Mouse (Mus musculus): ENCODE data around the gene Fam196b. TPM values are rescaled to one million over a fixed set of nuclear protein-coding genes. Genes with fewer than 3 reads are reported as not detected.

The Fam196b gene
- polyA plus RNA-seq, 1 experiment, result not detected

DNA sequence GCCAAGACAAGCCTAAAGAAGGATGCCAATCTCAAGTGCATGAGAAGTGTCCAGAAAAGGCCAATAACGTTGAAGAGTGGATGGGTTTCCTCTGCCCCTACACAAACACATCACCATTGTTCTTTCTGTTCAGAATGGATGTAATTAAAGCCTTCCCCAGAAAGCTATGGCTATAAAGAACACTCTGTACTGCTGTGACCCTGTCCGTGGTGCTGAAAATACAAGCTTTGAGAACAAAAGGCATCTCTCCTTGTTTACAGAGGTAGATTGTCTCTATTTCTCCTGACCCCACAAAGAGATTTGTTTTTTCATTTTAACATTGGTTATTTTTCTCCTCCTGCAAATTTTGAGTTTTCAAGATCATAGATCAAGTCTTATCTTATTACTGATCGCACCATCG lies 133.3 kb downstream of the Fam196b start:
- no peak for TF ChIP-seq GATA1 (IDR thresholded peaks at IDR 0.05; ENCODE audit: low read length)
- no peak for TF ChIP-seq TAL1 (IDR thresholded peaks at IDR 0.05; ENCODE audit: low read length)
- H3K36me3 ChIP-seq (ENCODE audit: control insufficient read depth), result no peaks in the 10 kb centered on the region

DNA sequence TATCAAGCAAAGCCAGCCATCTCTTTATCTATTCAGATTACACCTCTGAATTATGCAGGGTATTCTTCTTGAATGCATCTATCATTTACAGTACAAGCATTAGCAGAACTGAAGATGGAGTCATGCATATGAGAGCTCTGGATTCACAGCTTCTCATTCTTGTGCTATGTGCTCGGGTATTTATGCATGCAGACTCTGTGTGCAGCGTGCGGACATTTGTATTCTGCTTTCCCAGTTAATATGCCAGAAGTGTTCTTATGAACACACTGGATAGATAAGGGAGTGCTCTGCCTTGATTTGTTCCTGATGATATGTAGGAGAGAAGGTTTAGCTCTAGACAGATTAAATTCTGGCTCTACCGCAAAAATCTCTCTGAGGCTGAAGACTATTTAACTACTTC lies 135.3 kb downstream of the Fam196b start:
- no peak overlapping the region for H3K4me3 ChIP-seq (replicated peaks)
- no peaks in the 10 kb centered on the region for H3K36me3 ChIP-seq (ENCODE audit: control insufficient read depth)
- no peak for TF ChIP-seq GATA1 (IDR thresholded peaks at IDR 0.05; ENCODE audit: low read length)
- no peak for TF ChIP-seq TAL1 (IDR thresholded peaks at IDR 0.05; ENCODE audit: low read length)
- H3K27me3 ChIP-seq (ENCODE audit: control insufficient read depth), result no peaks in the 10 kb centered on the region
- H3K9me3 ChIP-seq (ENCODE audit: control insufficient read depth, low read length), result no peaks in the 10 kb centered on the region
- no peaks in the 10 kb centered on the region for H3K4me1 ChIP-seq (ENCODE audit: control insufficient read depth)

More for the DNA sequence above, 133.3 kb downstream of the Fam196b start:
- no peaks in the 10 kb centered on the region for H3K27me3 ChIP-seq (ENCODE audit: control insufficient read depth)
- H3K9me3 ChIP-seq (ENCODE audit: control insufficient read depth, low read length), result no peaks in the 10 kb centered on the region
- no peak overlapping the region for H3K4me3 ChIP-seq (replicated peaks)
- H3K4me1 ChIP-seq (ENCODE audit: control insufficient read depth), result no peaks in the 10 kb centered on the region

DNA sequence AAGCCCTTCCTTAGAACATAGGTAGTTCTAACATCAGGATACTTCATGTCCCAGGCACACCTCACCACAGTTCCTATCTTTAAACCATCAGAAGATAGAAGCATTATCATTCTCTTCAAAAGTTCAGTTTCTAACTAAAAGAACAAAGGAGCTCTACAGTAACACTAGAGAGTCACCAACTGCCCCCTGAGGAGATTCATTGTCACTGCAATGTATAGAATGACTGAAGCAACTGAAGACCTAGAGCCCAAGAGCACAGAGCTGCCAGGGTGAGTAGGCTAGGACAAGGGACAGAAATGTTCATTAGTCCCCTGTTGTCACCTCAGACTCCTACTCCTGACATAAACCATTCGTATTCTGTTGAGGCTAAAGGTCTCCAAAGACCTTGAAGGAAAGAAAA lies 152.4 kb downstream of the Fam196b start:
- Histone ChIP-seq H3K4me3 (replicated peaks) (no peak overlapping the region), H3K9me3 (ENCODE audit: control insufficient read depth, low read length) (no peaks in the 10 kb centered on the region), H3K4me1 (ENCODE audit: control insufficient read depth) (no peaks in the 10 kb centered on the region), H3K36me3 (ENCODE audit: control insufficient read depth) (no peaks in the 10 kb centered on the region), H3K27me3 (ENCODE audit: control insufficient read depth) (no peaks in the 10 kb centered on the region)
- TF ChIP-seq GATA1 (IDR thresholded peaks at IDR 0.05; ENCODE audit: low read length) (no peak), TAL1 (IDR thresholded peaks at IDR 0.05; ENCODE audit: low read length) (no peak)

DNA sequence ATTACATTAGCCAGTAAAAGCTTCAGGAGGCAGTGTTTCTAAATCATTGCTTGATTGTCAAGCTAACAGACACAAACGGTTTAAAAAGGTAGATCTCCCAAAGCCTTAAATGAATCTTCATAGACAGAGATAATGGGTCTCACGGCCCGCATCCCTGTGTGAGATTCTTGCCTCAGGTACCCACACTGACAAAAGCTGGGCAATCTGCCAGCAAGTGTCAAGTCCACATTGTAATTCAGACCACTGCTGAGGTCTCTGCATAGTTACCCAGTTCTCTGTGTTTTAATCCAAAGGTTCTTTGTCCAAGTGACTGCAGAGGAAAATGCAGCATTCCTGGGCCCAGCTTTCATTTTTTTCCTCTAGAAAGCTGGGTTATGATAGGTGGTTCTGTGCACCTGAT lies 153.9 kb downstream of the Fam196b start:
- Histone ChIP-seq H3K9me3 (ENCODE audit: control insufficient read depth, low read length) (no peaks in the 10 kb centered on the region), H3K36me3 (ENCODE audit: control insufficient read depth) (no peaks in the 10 kb centered on the region), H3K27me3 (ENCODE audit: control insufficient read depth) (no peaks in the 10 kb centered on the region), H3K4me3 (replicated peaks) (no peak overlapping the region), H3K4me1 (ENCODE audit: control insufficient read depth) (no peaks in the 10 kb centered on the region)
- TF ChIP-seq TAL1 (IDR thresholded peaks at IDR 0.05; ENCODE audit: low read length), result no peak
- TF ChIP-seq GATA1 (IDR thresholded peaks at IDR 0.05; ENCODE audit: low read length), result no peak

DNA sequence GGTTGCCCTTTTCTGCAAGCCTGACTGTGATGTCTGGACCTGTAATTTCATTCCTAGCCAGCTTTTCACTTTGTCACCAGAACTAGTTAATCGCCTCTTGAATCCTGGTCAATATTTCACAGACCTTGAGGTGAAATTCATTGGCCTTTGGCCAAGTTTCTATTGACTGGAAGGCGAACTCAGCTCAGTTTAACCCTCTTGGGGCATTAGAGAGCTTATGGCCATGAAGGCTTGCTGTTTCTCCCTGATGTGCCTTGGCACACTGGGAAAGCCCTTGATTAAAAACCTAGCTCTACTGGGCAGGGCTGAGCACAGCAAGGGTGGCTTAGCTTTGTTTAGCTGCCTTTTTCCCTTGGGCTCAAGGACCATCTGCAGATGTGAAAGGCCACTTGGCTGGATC lies 155.2 kb downstream of the Fam196b start:
- TF ChIP-seq TAL1 (IDR thresholded peaks at IDR 0.05; ENCODE audit: low read length) (no peak), GATA1 (IDR thresholded peaks at IDR 0.05; ENCODE audit: low read length) (no peak)
- Histone ChIP-seq H3K27me3 (ENCODE audit: control insufficient read depth) (no peaks in the 10 kb centered on the region), H3K4me1 (ENCODE audit: control insufficient read depth) (no peaks in the 10 kb centered on the region)

More for the DNA sequence above, 155.2 kb downstream of the Fam196b start:
- H3K4me3 ChIP-seq (replicated peaks), result no peak overlapping the region
- H3K36me3 ChIP-seq (ENCODE audit: control insufficient read depth), result no peaks in the 10 kb centered on the region
- H3K9me3 ChIP-seq (ENCODE audit: control insufficient read depth, low read length), result no peaks in the 10 kb centered on the region

Other genes with a start within 250 kb of the Fam196b start
- gene 4930469K13Rik, start 216.3 kb upstream of the Fam196b start, polyA plus RNA-seq (2012), result not detected in 2 replicates
- 0.02 TPM in 1 of 2 replicates, not detected in the other for gene Foxi1, start 106.7 kb upstream of the Fam196b start, polyA plus RNA-seq (2012)